Mouse (Mus musculus): ENCODE data around the gene Klhl13.
A peak's percentile ranks its signal among the peaks of the same experiment; 100 is the strongest.

The Klhl13 gene

GRCm38 (mm10) chrX:23364514-23365381 is at the start of gene Klhl13:
Gene Klhl13, minus strand, starts transcription at chrX:23365082.
- peak; percentile 50 for DNase-seq

GRCm38 (mm10) chrX:23409296-23410149 is 44.6 kb upstream of the Klhl13 start:
- DNase-seq, result peak; percentile 20

GRCm38 (mm10) chrX:23388716-23389115 is 23.8 kb upstream of the Klhl13 start:
- no peak for DNase-seq

- DNase-seq, result no peak
Observed at GRCm38 (mm10) chrX:23363441-23363840, 1.4 kb downstream of the Klhl13 start.

GRCm38 (mm10) chrX:23360446-23360845 is 4.4 kb downstream of the Klhl13 start:
- no peak for DNase-seq

- DNase-seq, result no peak
Observed at GRCm38 (mm10) chrX:23350083-23350482, 14.8 kb downstream of the Klhl13 start.

- DNase-seq, result peak; percentile 34
Observed at GRCm38 (mm10) chrX:23328116-23328515, 36.8 kb downstream of the Klhl13 start.

GRCm38 (mm10) chrX:23318857-23319256 is 46.0 kb downstream of the Klhl13 start:
- DNase-seq, result no peak

GRCm38 (mm10) chrX:23295952-23296598 is 68.8 kb downstream of the Klhl13 start:
- peak; percentile 31 for DNase-seq

- no peak for DNase-seq
Observed at GRCm38 (mm10) chrX:23285442-23285817, 79.5 kb downstream of the Klhl13 start.

- no peak for DNase-seq
Observed at GRCm38 (mm10) chrX:23284530-23285441, 80.1 kb downstream of the Klhl13 start.

GRCm38 (mm10) chrX:23267601-23268000 is 97.3 kb downstream of the Klhl13 start:
- no peak for DNase-seq

- no peak for DNase-seq
Observed at GRCm38 (mm10) chrX:23248752-23249151, 116.1 kb downstream of the Klhl13 start.

Data from lung, postnatal 36 days (tissue).